Mouse (Mus musculus) heart, adult 11 months (tissue): Measurements from ENCODE around the gene Bcar1.
A peak's percentile ranks its signal among the peaks of the same experiment; 100 is the strongest.

Experiments used
- DNase-seq: peaks from one replicate; pipeline ENCODE4 v3.0.0; 2022

Bcar1 gene

DNA sequence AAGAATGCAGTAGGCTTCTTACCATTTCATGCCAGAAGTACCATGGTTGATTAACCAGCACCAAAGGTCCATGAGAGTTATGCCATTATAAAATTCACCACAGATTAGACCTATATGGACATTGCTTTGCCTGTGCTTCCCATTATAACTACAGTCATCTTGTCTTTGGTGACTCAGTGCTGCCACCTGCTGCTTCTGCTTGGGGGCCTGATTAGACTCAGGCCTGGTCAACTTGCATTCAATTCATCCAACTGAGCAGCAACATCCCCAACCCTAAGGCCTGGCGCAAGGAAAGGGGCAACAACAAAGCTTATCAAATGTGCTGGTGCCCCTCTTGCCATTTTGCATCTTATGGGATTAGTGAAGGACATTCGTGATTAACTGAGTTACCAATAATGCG, 81.1 kb downstream of the Bcar1 start:
- DNase-seq = peak; percentile 98
